Mouse (Mus musculus) liver, postnatal 0 days (tissue): ENCODE measurements at regions not wholly inside any gene's neighbourhood (a gene's known extent, or its start where the extent isn't known, plus 50 kb on each side); places are given as distances from the start of the nearest gene placed in this dataset.

Experiments
- CTCF ChIP-seq: sonication (generic); IDR thresholded peaks from 2 replicates; pipeline ENCODE4 v1.5.1; 2016; ENCODE audit warnings: antibody characterized with exemption, low read depth
- EP300 ChIP-seq: IDR thresholded peaks from 2 replicates; pipeline ENCODE4 v1.6.1; 2016; ENCODE audit warnings: antibody characterized with exemption, low read depth, mild to moderate bottlenecking

GRCm38 (mm10) chr4:82220724-82221123 is 484.8 kb downstream of the Nfib start:
- TF ChIP-seq CTCF (no peak), EP300 (no peak)
